Mouse (Mus musculus): ENCODE measurements at regions not wholly inside any gene's neighbourhood (a gene's known extent, or its start where the extent isn't known, plus 50 kb on each side); places are given as distances from the start of the nearest gene placed in this dataset.
"Not testable (repeated sequence)": the region's sequence is repeated elsewhere in the genome, so short reads cannot be mapped to it uniquely, and the experiment has no call there.

DNA sequence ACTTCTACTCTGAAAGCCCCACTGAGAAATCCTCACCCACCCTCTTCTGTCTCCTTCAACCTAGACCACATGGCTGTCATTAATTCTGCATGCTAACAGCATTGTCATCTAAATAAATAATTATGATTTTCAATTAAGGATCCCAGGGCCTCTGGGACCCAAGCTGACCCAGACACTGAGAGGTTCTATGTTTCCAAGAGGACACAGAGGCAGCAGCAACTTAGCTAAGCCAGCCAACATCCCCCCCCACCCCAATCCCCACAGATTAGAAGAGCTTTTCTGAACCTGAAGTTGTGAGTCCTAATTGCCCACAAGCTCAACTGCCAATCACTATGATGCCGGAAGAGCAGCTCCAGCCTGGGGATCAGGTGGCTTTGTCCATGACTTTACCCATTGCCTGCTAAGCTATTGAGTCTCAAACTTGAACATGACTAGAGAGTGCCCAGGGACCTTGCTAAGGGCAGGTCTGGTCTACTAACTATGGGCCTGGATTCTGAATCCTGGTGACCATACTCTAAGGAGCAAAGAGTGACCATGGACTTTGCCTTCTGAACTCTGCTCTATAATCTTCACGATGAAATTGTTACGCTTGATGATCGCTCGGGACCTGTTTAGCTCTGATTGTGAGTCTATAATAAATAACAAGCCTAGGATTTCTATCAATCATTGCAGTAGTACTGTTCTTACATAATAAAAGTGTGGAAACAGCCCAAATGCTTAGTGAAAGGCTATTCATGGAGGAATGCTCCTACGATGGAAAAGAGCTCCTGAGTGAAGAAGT is 115.4 kb downstream of the Dmrta2 start:
- no peak overlapping the region for H3K9ac ChIP-seq
- H3K27ac ChIP-seq: no peak overlapping the region
- WGBS (ENCODE audit: insufficient replicate concordance): 80% methylated on average over 6 of the region's 6 CpGs
- no peaks in the 10 kb centered on the region for H3K9me3 ChIP-seq (replicated peaks)
- ATAC-seq (ENCODE audit: low read depth) (no peak), DNase-seq (no peak)
- no peak overlapping the region for H3K4me3 ChIP-seq (replicated peaks)
- H3K27me3 ChIP-seq: no peaks in the 10 kb centered on the region
- no peak overlapping the region for H3K4me2 ChIP-seq
- no peaks in the 10 kb centered on the region for H3K36me3 ChIP-seq
- H3K4me1 ChIP-seq (replicated peaks): no peaks in the 10 kb centered on the region

DNA sequence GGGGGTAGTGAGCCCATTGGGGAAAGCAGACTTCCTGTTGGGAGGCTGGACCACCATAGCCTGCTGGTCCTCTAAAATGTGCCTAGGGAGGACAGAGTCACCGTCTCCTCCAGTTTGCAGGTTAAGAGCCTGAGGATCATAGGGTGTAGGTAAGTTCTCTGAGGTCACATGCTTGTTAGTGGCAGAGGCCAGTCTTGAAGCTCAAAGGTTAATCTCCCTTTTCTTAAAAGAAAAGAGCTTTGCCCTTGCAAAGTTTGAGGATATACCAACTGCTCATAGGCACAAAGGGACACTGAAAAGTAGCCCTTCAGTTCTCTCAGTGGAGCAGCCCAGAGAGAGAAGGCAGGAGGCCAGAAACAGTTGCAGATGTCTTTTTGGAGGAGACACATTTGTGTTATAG is 116.7 kb downstream of the Dmrta2 start:
- DNase-seq (no peak), ATAC-seq (ENCODE audit: low read depth) (no peak)
- no peak overlapping the region for H3K27ac ChIP-seq
- no peak overlapping the region for H3K4me3 ChIP-seq (replicated peaks)
- H3K9me3 ChIP-seq (replicated peaks): no peaks in the 10 kb centered on the region
- no peaks in the 10 kb centered on the region for H3K36me3 ChIP-seq
- no peak overlapping the region for H3K9ac ChIP-seq
- no peaks in the 10 kb centered on the region for H3K27me3 ChIP-seq
- H3K4me1 ChIP-seq (replicated peaks): no peaks in the 10 kb centered on the region
- H3K4me2 ChIP-seq: no peak overlapping the region
- 65% methylated on average over 1 of the region's 1 CpGs for WGBS (ENCODE audit: insufficient replicate concordance)

DNA sequence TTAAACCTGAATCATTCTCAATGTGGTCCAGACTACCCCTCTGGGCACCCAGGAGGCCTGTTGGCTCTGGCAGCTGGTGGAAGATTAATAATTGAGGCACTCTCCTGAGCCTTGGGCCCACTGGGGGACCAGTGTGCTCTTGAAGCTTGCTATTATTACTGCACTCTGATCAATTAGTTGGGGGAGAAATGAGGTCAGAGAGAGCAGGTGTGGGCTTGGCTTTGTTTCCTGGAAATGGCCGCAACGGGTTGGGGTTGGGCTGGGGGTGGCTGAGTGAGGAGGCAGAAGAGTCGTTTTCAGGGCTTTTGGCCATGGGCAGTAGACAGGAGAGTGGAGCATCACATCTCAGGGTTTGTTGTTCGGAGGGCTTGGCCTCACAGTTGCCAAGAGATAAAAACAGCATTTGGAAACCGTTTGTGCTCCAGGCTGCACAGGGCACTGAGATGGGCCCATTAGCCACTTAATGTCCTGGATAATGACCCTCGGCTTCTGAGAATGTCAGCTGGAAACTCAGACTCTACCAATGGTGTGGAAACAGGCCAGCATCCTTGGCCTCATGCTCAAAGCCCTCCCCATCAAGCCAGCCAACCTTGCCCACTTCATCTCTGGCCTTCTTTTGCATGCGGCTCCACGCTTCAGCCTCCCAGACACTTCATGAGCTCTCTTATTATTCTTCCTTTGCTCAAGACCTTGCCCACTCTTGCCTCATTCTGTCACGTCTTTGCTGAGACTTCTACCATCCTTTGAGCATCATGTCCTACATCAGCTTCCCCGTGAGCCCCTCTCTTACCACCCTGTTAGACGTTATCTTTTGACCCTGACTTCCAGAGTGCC is 118.1 kb downstream of the Dmrta2 start:
- H3K27me3 ChIP-seq: no peaks in the 10 kb centered on the region
- WGBS (ENCODE audit: insufficient replicate concordance): 58% methylated on average over 11 of the region's 11 CpGs
- H3K36me3 ChIP-seq: no peaks in the 10 kb centered on the region
- H3K4me2 ChIP-seq: no peak overlapping the region
- ATAC-seq (ENCODE audit: low read depth) (no peak), DNase-seq (no peak)
- H3K4me3 ChIP-seq (replicated peaks): no peak overlapping the region
- no peak overlapping the region for H3K9ac ChIP-seq
- H3K9me3 ChIP-seq (replicated peaks): no peaks in the 10 kb centered on the region
- no peaks in the 10 kb centered on the region for H3K4me1 ChIP-seq (replicated peaks)
- H3K27ac ChIP-seq: no peak overlapping the region

DNA sequence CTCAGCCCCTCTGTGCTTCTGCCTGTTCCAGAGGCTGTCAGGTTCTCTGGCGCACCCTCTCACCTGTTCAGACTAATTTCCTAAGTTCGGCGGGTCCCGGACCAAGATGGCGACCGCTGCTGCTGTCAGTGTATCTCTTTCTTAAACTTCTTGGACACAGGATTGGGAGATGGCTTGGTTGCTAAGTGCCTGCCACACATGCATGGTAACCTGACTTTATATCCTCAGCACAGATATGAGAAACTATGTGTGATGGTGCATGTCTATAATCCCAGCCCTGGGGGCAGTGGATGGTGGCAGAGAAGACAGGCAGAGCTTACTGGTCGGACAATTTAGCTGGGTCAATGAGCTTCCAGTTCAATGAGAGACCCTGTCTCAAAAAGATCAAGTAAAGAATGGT is 126.3 kb downstream of the Dmrta2 start:
- H3K9me3 ChIP-seq (replicated peaks); H3K9ac ChIP-seq; H3K4me1 ChIP-seq (replicated peaks); H3K4me3 ChIP-seq (replicated peaks); H3K36me3 ChIP-seq; ATAC-seq (ENCODE audit: low read depth); H3K27ac ChIP-seq; H3K4me2 ChIP-seq; H3K27me3 ChIP-seq; DNase-seq: not testable (repeated sequence)
- 72% methylated on average over 6 of the region's 7 CpGs for WGBS (ENCODE audit: insufficient replicate concordance)

DNA sequence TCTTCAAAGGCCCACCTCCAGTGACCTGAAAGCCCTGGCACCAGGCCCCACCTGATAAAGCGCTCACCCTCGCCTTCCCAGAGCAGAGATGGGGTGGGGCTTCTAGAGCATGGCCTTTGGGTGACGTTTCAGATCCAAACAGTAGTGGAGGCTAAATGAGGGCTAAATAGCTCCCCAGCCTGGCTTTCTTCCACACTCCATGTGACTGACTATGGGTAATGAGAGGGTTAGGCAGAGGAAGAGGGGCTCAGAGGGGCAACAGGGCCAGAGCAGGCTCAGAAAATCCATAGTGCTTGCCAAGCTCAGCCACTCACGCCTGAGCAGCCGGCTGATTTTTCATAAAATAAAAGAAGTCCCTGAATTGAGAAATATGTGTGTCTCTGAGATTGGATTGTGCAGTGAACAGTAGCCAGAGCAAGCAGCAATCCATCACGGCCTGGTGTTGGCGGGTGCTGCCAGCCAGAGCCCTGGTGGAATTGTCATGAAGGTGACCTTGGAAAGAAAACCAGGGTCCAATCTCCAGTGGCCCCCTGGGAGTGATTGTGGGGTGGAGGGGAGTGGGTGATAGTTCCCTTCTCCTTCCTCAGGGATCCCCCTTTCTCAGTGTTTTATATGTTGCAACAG is 128.9 kb downstream of the Dmrta2 start:
- WGBS (ENCODE audit: insufficient replicate concordance): 55% methylated on average over 7 of the region's 7 CpGs
- H3K4me3 ChIP-seq (replicated peaks): no peak overlapping the region

DNA sequence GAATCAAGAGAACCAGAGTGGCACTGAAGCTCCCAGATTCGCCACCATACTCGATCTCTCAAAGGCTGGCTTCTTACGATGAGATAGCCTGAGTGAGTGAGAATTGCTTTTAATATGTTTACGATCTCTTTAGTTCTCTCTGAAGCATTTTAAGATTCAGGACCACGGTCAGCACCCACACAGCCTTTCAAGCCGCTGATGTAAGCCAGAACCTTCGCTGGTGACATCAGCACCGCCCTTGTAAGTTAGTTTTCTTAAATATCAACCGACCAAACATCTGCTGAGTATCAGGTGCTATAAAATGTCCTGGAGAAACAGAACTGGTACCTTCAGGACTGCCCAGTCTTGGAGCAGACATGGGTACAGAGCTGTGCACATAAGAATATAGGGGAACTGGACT is 141.6 kb downstream of the Dmrta2 start:
- Histone ChIP-seq H3K36me3 (no peaks in the 10 kb centered on the region), H3K9ac (no peak overlapping the region), H3K4me2 (no peak overlapping the region), H3K9me3 (replicated peaks) (no peaks in the 10 kb centered on the region), H3K27me3 (no peaks in the 10 kb centered on the region), H3K4me3 (replicated peaks) (no peak overlapping the region), H3K27ac (no peak overlapping the region), H3K4me1 (replicated peaks) (no peaks in the 10 kb centered on the region)
- WGBS (ENCODE audit: insufficient replicate concordance): 22% methylated on average over 9 of the region's 9 CpGs
- no peak for DNase-seq
- no peak for ATAC-seq (ENCODE audit: low read depth)

More for the DNA sequence above, 128.9 kb downstream of the Dmrta2 start:
- H3K27me3 ChIP-seq: no peaks in the 10 kb centered on the region
- ATAC-seq (ENCODE audit: low read depth): no peak
- H3K9ac ChIP-seq: no peak overlapping the region
- H3K4me2 ChIP-seq: no peak overlapping the region
- DNase-seq: no peak
- no peaks in the 10 kb centered on the region for H3K4me1 ChIP-seq (replicated peaks)
- no peaks in the 10 kb centered on the region for H3K36me3 ChIP-seq
- no peak overlapping the region for H3K27ac ChIP-seq
- H3K9me3 ChIP-seq (replicated peaks): no peaks in the 10 kb centered on the region

DNA sequence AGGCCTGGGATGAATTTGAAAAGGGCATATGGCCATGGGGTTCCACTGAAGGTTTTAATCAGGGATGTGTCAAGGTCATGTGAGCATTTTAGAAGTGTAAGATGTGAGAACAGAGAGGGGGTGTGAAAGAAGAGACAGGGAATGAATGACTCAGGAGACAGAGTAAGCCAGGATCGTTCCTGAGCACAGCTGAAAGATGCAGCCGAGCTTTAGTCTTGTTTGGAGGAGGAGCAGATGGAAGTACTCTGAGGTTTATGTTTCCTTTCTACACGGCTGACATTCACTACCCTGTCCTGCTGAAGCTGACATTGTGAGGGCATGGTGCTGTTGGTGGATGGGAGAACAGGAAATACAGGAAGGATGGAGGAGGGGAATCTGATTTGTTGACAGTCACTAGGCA is 142.0 kb downstream of the Dmrta2 start:
- 39% methylated on average over 3 of the region's 3 CpGs for WGBS (ENCODE audit: insufficient replicate concordance)
- Histone ChIP-seq H3K9me3 (replicated peaks) (no peaks in the 10 kb centered on the region), H3K4me2 (no peak overlapping the region), H3K4me3 (replicated peaks) (no peak overlapping the region), H3K36me3 (no peaks in the 10 kb centered on the region), H3K27ac (no peak overlapping the region), H3K4me1 (replicated peaks) (no peaks in the 10 kb centered on the region), H3K27me3 (no peaks in the 10 kb centered on the region), H3K9ac (no peak overlapping the region)
- ATAC-seq (ENCODE audit: low read depth) (no peak), DNase-seq (no peak)

DNA sequence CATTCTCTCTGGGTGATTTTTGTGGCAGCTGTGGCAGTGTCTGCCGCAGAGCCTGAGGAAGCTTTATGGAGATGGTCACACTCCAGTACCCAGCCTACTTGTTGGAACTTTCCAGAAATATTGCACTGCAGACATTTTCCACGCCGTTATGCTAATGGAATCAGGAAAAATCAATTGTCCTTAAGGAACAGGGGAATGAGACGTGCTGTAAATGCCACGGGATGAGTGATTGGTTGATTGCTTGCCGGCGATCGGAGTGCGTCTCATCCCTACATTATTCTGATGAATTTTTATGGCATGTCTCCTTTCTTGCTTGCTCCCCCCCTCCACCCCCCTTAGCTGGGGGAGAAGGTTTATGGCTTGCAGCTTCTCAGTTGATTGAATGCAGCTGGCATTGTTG is 142.9 kb downstream of the Dmrta2 start:
- no peak overlapping the region for H3K9ac ChIP-seq
- no peak overlapping the region for H3K4me3 ChIP-seq (replicated peaks)
- no peaks in the 10 kb centered on the region for H3K36me3 ChIP-seq
- WGBS (ENCODE audit: insufficient replicate concordance): 70% methylated on average over 9 of the region's 9 CpGs
- ATAC-seq (ENCODE audit: low read depth) (no peak), DNase-seq (no peak)
- H3K9me3 ChIP-seq (replicated peaks): no peaks in the 10 kb centered on the region
- no peak overlapping the region for H3K4me2 ChIP-seq
- H3K4me1 ChIP-seq (replicated peaks): no peaks in the 10 kb centered on the region
- no peaks in the 10 kb centered on the region for H3K27me3 ChIP-seq
- no peak overlapping the region for H3K27ac ChIP-seq

DNA sequence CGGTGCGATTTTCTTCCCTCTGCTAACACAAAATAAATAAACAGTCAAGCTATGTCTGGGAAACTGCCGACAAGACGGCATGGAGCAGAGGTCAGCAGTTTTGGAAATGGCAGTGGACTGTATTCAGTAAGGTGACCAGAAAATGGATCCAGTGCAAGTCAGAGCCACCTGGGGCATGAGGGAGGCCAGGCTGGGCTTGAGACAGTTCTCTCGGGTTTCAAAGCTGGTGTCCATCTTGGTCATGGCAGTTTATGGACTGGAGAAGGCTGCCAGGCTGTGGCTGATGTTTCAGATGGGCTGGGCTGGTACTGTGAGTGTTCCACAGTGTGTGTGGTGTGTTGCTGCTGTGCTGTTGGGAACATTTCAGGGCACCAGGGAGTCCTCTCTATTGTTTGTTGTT is 143.6 kb downstream of the Dmrta2 start:
- no peaks in the 10 kb centered on the region for H3K27me3 ChIP-seq
- no peaks in the 10 kb centered on the region for H3K4me1 ChIP-seq (replicated peaks)
- no peak overlapping the region for H3K4me2 ChIP-seq
- ATAC-seq (ENCODE audit: low read depth) (no peak), DNase-seq (no peak)
- H3K27ac ChIP-seq: no peak overlapping the region
- H3K4me3 ChIP-seq (replicated peaks): no peak overlapping the region
- no peak overlapping the region for H3K9ac ChIP-seq
- WGBS (ENCODE audit: insufficient replicate concordance): 55% methylated on average over 5 of the region's 5 CpGs
- H3K36me3 ChIP-seq: no peaks in the 10 kb centered on the region
- H3K9me3 ChIP-seq (replicated peaks): no peaks in the 10 kb centered on the region

DNA sequence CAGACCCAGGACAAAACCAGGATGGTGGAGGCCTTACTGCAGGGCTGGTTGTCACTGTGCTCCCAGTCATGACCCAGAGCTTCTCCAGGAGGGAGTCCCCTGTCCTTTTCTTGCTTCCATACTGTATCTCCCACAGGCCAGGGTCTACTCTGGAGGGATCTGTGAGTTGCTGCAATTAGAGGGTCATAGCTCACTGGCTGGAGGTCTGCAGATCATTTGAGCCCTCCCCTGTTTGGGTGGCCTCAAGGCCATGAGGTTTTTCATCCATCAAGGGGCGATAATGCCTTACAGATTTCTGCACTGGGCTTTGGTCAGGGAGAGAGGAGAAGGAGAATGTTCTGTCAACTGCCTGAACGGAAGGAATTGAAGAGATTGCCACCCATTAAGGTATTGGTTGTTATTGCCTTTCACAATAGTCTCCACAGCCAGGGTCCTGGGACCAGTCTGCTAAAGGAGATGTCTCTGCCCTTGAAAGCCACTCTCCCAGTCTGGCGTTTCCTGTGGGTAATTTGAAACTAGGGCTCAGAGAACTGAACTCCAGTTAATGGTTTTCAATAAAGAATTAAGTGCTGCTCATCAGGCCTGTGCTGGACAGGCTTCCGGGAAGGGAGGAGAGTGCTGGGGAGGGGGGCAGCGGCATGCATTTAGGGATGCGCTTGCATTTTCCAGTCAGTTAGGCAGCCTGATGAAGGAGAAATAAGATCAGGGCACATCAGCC is 147.4 kb downstream of the Dmrta2 start:
- Histone ChIP-seq H3K9ac (no peak overlapping the region), H3K4me3 (replicated peaks) (no peak overlapping the region), H3K27ac (no peak overlapping the region), H3K4me1 (replicated peaks) (no peaks in the 10 kb centered on the region), H3K36me3 (no peaks in the 10 kb centered on the region), H3K9me3 (replicated peaks) (no peaks in the 10 kb centered on the region), H3K27me3 (no peaks in the 10 kb centered on the region), H3K4me2 (no peak overlapping the region)
- DNase-seq (no peak), ATAC-seq (ENCODE audit: low read depth) (no peak)
- WGBS (ENCODE audit: insufficient replicate concordance): 39% methylated on average over 6 of the region's 6 CpGs

DNA sequence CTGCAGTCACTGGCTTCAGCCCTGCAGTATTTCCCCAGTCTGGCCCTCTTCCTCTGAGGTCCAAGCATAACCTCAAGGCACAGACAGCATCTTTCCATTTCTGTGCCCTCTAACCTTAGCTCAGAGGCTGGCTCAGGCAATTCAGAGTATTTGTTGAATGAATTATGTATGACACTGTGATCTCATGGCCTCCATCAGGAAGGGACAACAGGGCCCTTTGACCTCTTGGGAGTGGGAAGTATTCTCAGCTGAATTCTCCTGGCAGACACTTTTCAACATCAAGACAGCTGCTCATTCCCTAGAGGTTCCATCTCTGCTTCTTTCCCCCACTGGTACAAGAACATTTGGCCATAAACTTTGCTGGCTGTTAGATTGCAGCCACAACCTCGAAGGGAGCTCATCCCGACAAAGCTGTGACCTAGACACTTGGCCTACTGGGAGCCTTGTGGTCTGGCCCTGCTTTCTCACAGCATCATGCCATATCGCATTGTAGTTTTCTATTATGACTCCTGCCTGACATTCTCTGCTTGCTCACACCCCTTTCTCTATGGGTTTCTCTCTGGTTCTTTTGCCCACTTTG is 150.2 kb downstream of the Dmrta2 start:
- ATAC-seq (ENCODE audit: low read depth) (no peak), DNase-seq (no peak)
- Histone ChIP-seq H3K9me3 (replicated peaks) (no peaks in the 10 kb centered on the region), H3K4me3 (replicated peaks) (no peak overlapping the region), H3K9ac (no peak overlapping the region), H3K27ac (no peak overlapping the region), H3K27me3 (no peaks in the 10 kb centered on the region), H3K4me1 (replicated peaks) (no peaks in the 10 kb centered on the region), H3K4me2 (no peak overlapping the region), H3K36me3 (no peaks in the 10 kb centered on the region)
- 60% methylated on average over 3 of the region's 3 CpGs for WGBS (ENCODE audit: insufficient replicate concordance)
